Mouse (Mus musculus) gastrocnemius, postnatal 4 days (tissue): ENCODE measurements around the gene Tex2. TPM values are rescaled to one million over a fixed set of nuclear protein-coding genes. Genes with fewer than 3 reads are reported as not detected.

Source experiments
- DNase-seq, 2 experiments: peaks; one replicate each; pipeline ENCODE4 v3.0.0; 2021 to 2022; ENCODE audit warnings: low spot score in 2 of 2, mixed read lengths in 2 of 2
- total RNA-seq, 2 experiments: library from RNA; stranded (reverse); gene quantifications; 2 replicates each; pipeline ENCODE4 v1.2.3; 2021

The Tex2 gene
- total RNA-seq, 2 experiments from 2014 or later = 20.1 to 21.7 TPM

GRCm38 (mm10) chr11:106550398-106550797, 62.8 kb downstream of the Tex2 start:
- no peak for DNase-seq

- DNase-seq = no peak
These were observed 67.1 kb downstream of the Tex2 start for GRCm38 (mm10) chr11:106546081-106546480.

GRCm38 (mm10) chr11:106544916-106545315, 68.3 kb downstream of the Tex2 start:
- DNase-seq = no peak

- DNase-seq = no peak
These were observed 69.1 kb downstream of the Tex2 start for GRCm38 (mm10) chr11:106544133-106544532.

- DNase-seq = no peak
These were observed 70.2 kb downstream of the Tex2 start for GRCm38 (mm10) chr11:106543006-106543405.

GRCm38 (mm10) chr11:106542385-106542784, 70.8 kb downstream of the Tex2 start:
- DNase-seq = no peak

GRCm38 (mm10) chr11:106540506-106541268, 72.5 kb downstream of the Tex2 start:
- no peak for DNase-seq

- DNase-seq = no peak
These were observed 76.8 kb downstream of the Tex2 start for GRCm38 (mm10) chr11:106536253-106536912.

- no peak for DNase-seq
These were observed 77.5 kb downstream of the Tex2 start for GRCm38 (mm10) chr11:106535660-106536252.

- no peak for DNase-seq
These were observed 80.9 kb downstream of the Tex2 start for GRCm38 (mm10) chr11:106532248-106532790.

- DNase-seq = no peak
These were observed 83.4 kb downstream of the Tex2 start for GRCm38 (mm10) chr11:106529786-106530185.

GRCm38 (mm10) chr11:106529113-106529512, 84.1 kb downstream of the Tex2 start:
- DNase-seq = no peak

GRCm38 (mm10) chr11:106527926-106528325, 85.3 kb downstream of the Tex2 start:
- no peak for DNase-seq

GRCm38 (mm10) chr11:106527147-106527821, 85.9 kb downstream of the Tex2 start:
- DNase-seq = no peak

GRCm38 (mm10) chr11:106522538-106522937, 90.7 kb downstream of the Tex2 start:
- DNase-seq = no peak

- DNase-seq = no peak
These were observed 91.6 kb downstream of the Tex2 start for GRCm38 (mm10) chr11:106521612-106522011.

GRCm38 (mm10) chr11:106520404-106520803, 92.8 kb downstream of the Tex2 start:
- no peak for DNase-seq

GRCm38 (mm10) chr11:106519519-106519918, 93.7 kb downstream of the Tex2 start:
- no peak for DNase-seq

- DNase-seq = no peak
These were observed 94.8 kb downstream of the Tex2 start for GRCm38 (mm10) chr11:106518391-106518790.

- DNase-seq = no peak
These were observed 98.0 kb downstream of the Tex2 start for GRCm38 (mm10) chr11:106515079-106515745.

GRCm38 (mm10) chr11:106514446-106514845, 98.8 kb downstream of the Tex2 start:
- DNase-seq = no peak
